Mouse (Mus musculus) kidney, postnatal 0 days (tissue): ENCODE measurements around the gene Ndufs7. TPM values are rescaled to one million over a fixed set of nuclear protein-coding genes. Genes with fewer than 3 reads are reported as not detected.

Source experiments
- ATAC-seq: fragments of 200-750 bp; cut with Nextera tagmentation; replicated peaks from 2 replicates; pipeline ENCODE4 v1.8.0; 2017; ENCODE audit warnings: low read depth, moderate number of reproducible peaks, moderate TSS enrichment, moderate library complexity; ENCODE audit not compliant: low FRiP score
- DNase-seq: peaks from one replicate; pipeline ENCODE4 v3.0.0-alpha.2; 2016; ENCODE audit warnings: low spot score
- H3K27ac ChIP-seq: fragments of 300-500 bp; sonication (generic); 2 replicates; pipeline ENCODE4 v1.5.1; 2014; ENCODE audit warnings: mild to moderate bottlenecking
- H3K27me3 ChIP-seq: fragments of 300-500 bp; sonication (generic); 2 replicates; pipeline ENCODE4 v1.6.1; 2014; ENCODE audit warnings: low read length, mixed read lengths; ENCODE audit not compliant: insufficient read depth
- H3K36me3 ChIP-seq: fragments of 300-500 bp; sonication (generic); 2 replicates; pipeline ENCODE4 v1.6.1; 2014; ENCODE audit warnings: low read length, mixed read lengths; ENCODE audit not compliant: insufficient read depth
- H3K4me1 ChIP-seq: fragments of 300-500 bp; sonication (generic); replicated peaks from 2 replicates; pipeline ENCODE4 v1.6.1; 2014; ENCODE audit warnings: antibody characterized with exemption, low read length, mixed read lengths; ENCODE audit not compliant: insufficient read depth
- H3K4me2 ChIP-seq: fragments of 300-500 bp; sonication (generic); 2 replicates; pipeline ENCODE4 v1.6.1; 2014; ENCODE audit warnings: mild to moderate bottlenecking, low read length, moderate library complexity, mixed read lengths
- H3K4me3 ChIP-seq: fragments of 300-500 bp; sonication (generic); replicated peaks from 2 replicates; pipeline ENCODE4 v1.5.1; 2014; ENCODE audit warnings: low read depth, low read length
- H3K9ac ChIP-seq: fragments of 300-500 bp; sonication (generic); 2 replicates; pipeline ENCODE4 v1.6.1; 2014; ENCODE audit warnings: low read depth, low read length
- H3K9me3 ChIP-seq: fragments of 300-500 bp; sonication (generic); replicated peaks from 2 replicates; pipeline ENCODE4 v1.6.1; 2016; ENCODE audit warnings: low read length, inconsistent platforms, mixed read lengths
- CTCF ChIP-seq: IDR thresholded peaks from 2 replicates; pipeline ENCODE4 v1.5.1; 2016; ENCODE audit warnings: antibody characterized with exemption, low read depth, mild to moderate bottlenecking, moderate library complexity
- WGBS: fragments of 180-500 bp; shearing (Covaris S2); extraction: QIAGEN DNeasy Blood & Tissue Kit; methylation state at CpG from one replicate; pipeline ENCODE4 v1.1.7; 2014; 5-methylcytosine and 5-hydroxymethylcytosine counted together
- polyA plus RNA-seq: library from polyadenylated mRNA; unstranded; fragments of >200 nt; fragmentation: Nextera tagmentation; extraction: Ambion mirVana; gene quantifications from 2 replicates; pipeline ENCODE4 v1.2.1, GENCODE M21; 2015

Gene Ndufs7
- polyA plus RNA-seq, 1 experiment from 2014 or later, result 556 TPM

GRCm38 (mm10) chr10:80226071-80226415 lies 22.9 kb upstream of the Ndufs7 start:
- H3K27me3 ChIP-seq, result no peaks in the 10 kb centered on the region
- peaks cover 24% of the 10 kb centered on the region for H3K4me1 ChIP-seq
- no peak overlapping the region for H3K4me3 ChIP-seq
- H3K4me2 ChIP-seq, result peak overlapping the region; percentile 93
- DNase-seq (no peak), ATAC-seq (no peak; the same call in 1 of the 2 replicates)
- TF ChIP-seq CTCF, result no peak
- peak overlapping the region; percentile 84 for H3K27ac ChIP-seq
- no peaks in the 10 kb centered on the region for H3K9me3 ChIP-seq
- peak overlapping the region; percentile 24; the same call in 1 of the 2 replicates for H3K9ac ChIP-seq
- under 1% methylated on average over 14 of the region's 14 CpGs for WGBS
- H3K36me3 ChIP-seq, result peaks cover 12% of the 10 kb centered on the region; the same call in 1 of the 2 replicates

GRCm38 (mm10) chr10:80226416-80227165 lies 22.3 kb upstream of the Ndufs7 start, which contains the start of gene Mum1:
Gene Mum1, plus strand, starts transcription at chr10:80226434.
- peak within 1 kb of the TSS; percentile 91 for H3K9ac ChIP-seq
- H3K4me3 ChIP-seq, result peak within 1 kb of the TSS; percentile 84
- peak; percentile 83 for TF ChIP-seq CTCF
- H3K4me1 ChIP-seq, result peaks cover 24% of the 10 kb centered on the region
- DNase-seq (peak; percentile 99), ATAC-seq (peak; percentile 99)
- no peaks in the 10 kb centered on the region for H3K9me3 ChIP-seq
- under 1% methylated on average over 58 of the region's 75 CpGs for WGBS
- no peaks in the 10 kb centered on the region for H3K27me3 ChIP-seq
- peak within 1 kb of the TSS; percentile 91 for H3K27ac ChIP-seq
- H3K4me2 ChIP-seq, result peak within 1 kb of the TSS; percentile 93
- peaks cover 14% of the 10 kb centered on the region; the same call in 1 of the 2 replicates for H3K36me3 ChIP-seq

GRCm38 (mm10) chr10:80227166-80227539 lies 21.8 kb upstream of the Ndufs7 start:
- no peak for TF ChIP-seq CTCF
- H3K27me3 ChIP-seq, result no peaks in the 10 kb centered on the region
- WGBS, result under 1% methylated on average over 10 of the region's 10 CpGs
- H3K4me1 ChIP-seq, result peaks cover 24% of the 10 kb centered on the region
- peak overlapping the region; percentile 84 for H3K4me3 ChIP-seq
- H3K4me2 ChIP-seq, result peak overlapping the region; percentile 93
- ATAC-seq (no peak), DNase-seq (no peak)
- H3K9ac ChIP-seq, result peak overlapping the region; percentile 91
- peaks cover 20% of the 10 kb centered on the region; the same call in 1 of the 2 replicates for H3K36me3 ChIP-seq
- H3K27ac ChIP-seq, result peak overlapping the region; percentile 91
- H3K9me3 ChIP-seq, result no peaks in the 10 kb centered on the region

GRCm38 (mm10) chr10:80227877-80228775 lies 20.8 kb upstream of the Ndufs7 start:
- Histone ChIP-seq H3K4me1 (peaks cover 26% of the 10 kb centered on the region), H3K4me3 (peak overlapping the region; percentile 84; the same call in 1 of the 2 replicates), H3K36me3 (peaks cover 30% of the 10 kb centered on the region), H3K27ac (peak overlapping the region; percentile 54), H3K4me2 (peak overlapping the region; percentile 93), H3K27me3 (no peaks in the 10 kb centered on the region), H3K9ac (peak overlapping the region; percentile 91), H3K9me3 (no peaks in the 10 kb centered on the region)
- TF ChIP-seq CTCF, result no peak
- DNase-seq (no peak), ATAC-seq (no peak)
- 33% methylated on average over 15 of the region's 15 CpGs for WGBS

- no peak for DNase-seq
- Histone ChIP-seq H3K4me1 (peaks cover 4% of the 10 kb centered on the region; the same call in 1 of the 2 replicates), H3K27ac (no peak overlapping the region), H3K9me3 (no peaks in the 10 kb centered on the region), H3K4me3 (no peak overlapping the region), H3K9ac (no peak overlapping the region), H3K4me2 (no peak overlapping the region), H3K27me3 (no peaks in the 10 kb centered on the region), H3K36me3 (peaks cover 88% of the 10 kb centered on the region)
- TF ChIP-seq CTCF, result no peak
- 94% methylated on average over 13 of the region's 13 CpGs for WGBS
- no peak for ATAC-seq
These were observed 12.6 kb upstream of the Ndufs7 start for GRCm38 (mm10) chr10:80236145-80236825.

- TF ChIP-seq CTCF, result no peak
- no peak overlapping the region for H3K9ac ChIP-seq
- peaks cover 4% of the 10 kb centered on the region; the same call in 1 of the 2 replicates for H3K4me1 ChIP-seq
- 86% methylated on average over 4 of the region's 4 CpGs for WGBS
- ATAC-seq (no peak), DNase-seq (no peak)
- H3K4me3 ChIP-seq, result no peak overlapping the region
- peaks cover 86% of the 10 kb centered on the region for H3K36me3 ChIP-seq
- no peak overlapping the region for H3K27ac ChIP-seq
- H3K4me2 ChIP-seq, result no peak overlapping the region
- H3K9me3 ChIP-seq, result no peaks in the 10 kb centered on the region
- no peaks in the 10 kb centered on the region for H3K27me3 ChIP-seq
These were observed 11.9 kb upstream of the Ndufs7 start for GRCm38 (mm10) chr10:80237020-80237419.
